Mouse (Mus musculus) liver, embryonic 14.5 days (tissue): ENCODE data around the gene Dusp12. TPM values are rescaled to one million over a fixed set of nuclear protein-coding genes. Genes with fewer than 3 reads are reported as not detected.

Experiments used
- ATAC-seq: fragments of 200-750 bp; cut with Nextera tagmentation; 2 replicates; pipeline ENCODE4 v1.8.0; 2017; ENCODE audit warnings: moderate number of reproducible peaks, mild to moderate bottlenecking, moderate library complexity; ENCODE audit not compliant: insufficient read depth
- DNase-seq, 3 experiments: peaks; one replicate each; pipeline ENCODE4 v3.0.0-alpha.2; 2012 to 2013; ENCODE audit warnings: low read depth in 3 of 3, low spot score in 3 of 3
- H3K27ac ChIP-seq: fragments of 300-500 bp; sonication (generic); 2 replicates; pipeline ENCODE4 v1.5.1; 2014; ENCODE audit warnings: moderate library complexity, mild to moderate bottlenecking, control low read depth, inconsistent platforms
- H3K27me3 ChIP-seq: fragments of 300-500 bp; sonication (generic); 2 replicates; pipeline ENCODE4 v1.6.1; 2014; ENCODE audit warnings: mild to moderate bottlenecking, low read length, moderate library complexity; ENCODE audit not compliant: control insufficient read depth, insufficient read depth
- H3K36me3 ChIP-seq: fragments of 300-500 bp; sonication (generic); replicated peaks from 2 replicates; pipeline ENCODE4 v1.6.1; 2014; ENCODE audit warnings: low read depth; ENCODE audit not compliant: control insufficient read depth, insufficient read depth
- H3K4me1 ChIP-seq, 2 experiments: fragments of 200-500 bp in 1 of 2; fragments of 300-500 bp in 1 of 2; sonication (generic) in 1 of 2; replicated peaks; 2 replicates each; pipeline ENCODE4 v1.6.1; 2012 to 2014; ENCODE audit warnings: antibody characterized with exemption in 1 of 2, inconsistent platforms in 1 of 2, low read length in 1 of 2; ENCODE audit not compliant: control insufficient read depth in 2 of 2, insufficient read depth in 2 of 2
- H3K4me2 ChIP-seq: fragments of 300-500 bp; sonication (generic); 2 replicates; pipeline ENCODE4 v1.6.1; 2014; ENCODE audit warnings: low read depth, mild to moderate bottlenecking, control low read depth, moderate library complexity
- H3K4me3 ChIP-seq, 2 experiments: fragments of 200-500 bp in 1 of 2; fragments of 300-500 bp in 1 of 2; sonication (generic) in 1 of 2; 2 replicates each; pipeline ENCODE4 v1.5.1; 2012 to 2014; ENCODE audit warnings: low read depth in 2 of 2, low read length in 2 of 2, mild to moderate bottlenecking in 2 of 2, control low read depth in 1 of 2, inconsistent platforms in 1 of 2, moderate library complexity in 1 of 2; ENCODE audit not compliant: insufficient read depth in 1 of 2
- H3K9ac ChIP-seq: fragments of 300-500 bp; sonication (generic); replicated peaks from 2 replicates; pipeline ENCODE4 v1.6.1; 2014; ENCODE audit warnings: mild to moderate bottlenecking, control low read depth, moderate library complexity
- H3K9me3 ChIP-seq: fragments of 300-500 bp; sonication (generic); 2 replicates; pipeline ENCODE4 v1.6.1; 2016; ENCODE audit warnings: low read length, mixed read lengths; ENCODE audit not compliant: control insufficient read depth
- CTCF ChIP-seq: IDR thresholded peaks from 2 replicates; pipeline ENCODE4 v1.5.1; 2016; ENCODE audit warnings: antibody characterized with exemption, low read depth, control low read depth
- EP300 ChIP-seq: IDR thresholded peaks from 2 replicates; pipeline ENCODE4 v1.6.1; 2016; ENCODE audit warnings: antibody characterized with exemption, low read depth
- WGBS: fragments of 180-500 bp; shearing (Covaris S2); extraction: QIAGEN DNeasy Blood & Tissue Kit; methylation state at CpG from one replicate; pipeline ENCODE4 v1.1.7; 2014; ENCODE audit not compliant: insufficient replicate concordance; 5-methylcytosine and 5-hydroxymethylcytosine counted together
- polyA plus RNA-seq, 2 experiments: library from polyadenylated mRNA; depleted of rRNA in 1 of 2; stranded (reverse) in 1 of 2; unstranded in 1 of 2; fragments of >200 nt; fragmentation: Nextera tagmentation in 1 of 2; extraction: Ambion mirVana in 1 of 2; gene quantifications; 2 replicates each; pipeline versions ENCODE4 v1.2.1 to v1.2.3; 2012 to 2014

The Dusp12 gene
- polyA plus RNA-seq, 2 experiments: 13.6 to 19.1 TPM

DNA sequence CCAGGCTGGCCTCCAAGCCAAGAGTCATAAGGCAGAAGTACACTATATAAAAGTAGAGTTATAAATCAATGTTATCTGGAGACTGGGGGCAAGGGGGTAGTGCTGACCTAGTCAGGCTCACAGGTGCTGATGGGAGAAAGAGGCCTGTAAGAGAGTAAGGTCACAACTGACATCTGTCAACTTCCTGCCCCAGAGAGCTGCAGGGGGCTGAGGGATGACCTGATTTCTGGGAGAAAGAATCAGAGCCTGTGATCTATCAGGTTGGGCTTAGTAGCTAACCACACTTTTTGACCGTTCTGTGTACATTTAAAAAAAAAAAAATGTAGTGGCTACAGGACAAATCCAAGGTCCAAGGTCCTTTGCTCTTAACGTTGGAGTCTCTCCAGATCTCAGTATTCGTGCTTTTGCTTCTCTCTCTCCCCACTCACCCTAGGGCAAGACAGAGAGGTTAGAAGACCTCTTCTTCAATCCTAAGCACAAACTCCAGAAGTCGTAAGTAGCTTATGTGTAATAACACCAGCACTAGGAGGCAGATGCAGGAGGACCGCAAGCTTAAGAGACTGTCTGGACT, 2.3 kb downstream of the Dusp12 start:
- 61% methylated on average over 5 of the region's 5 CpGs for WGBS
- no peak for ATAC-seq
- Histone ChIP-seq H3K4me3 (no peak overlapping the region), H3K27ac (no peak overlapping the region), H3K9me3 (no peaks in the 10 kb centered on the region), H3K36me3 (no peaks in the 10 kb centered on the region; the same call in 1 of the 2 replicates), H3K4me2 (peak overlapping the region; percentile 72), H3K27me3 (no peaks in the 10 kb centered on the region), H3K4me1 (peaks cover 0 to 11% of the 10 kb centered on the region in 2 experiments; a peak in 3 of 4 replicates), H3K9ac (no peak overlapping the region)
- TF ChIP-seq CTCF (no peak), EP300 (no peak)
- no peak for DNase-seq

- no peak overlapping the region for H3K4me3 ChIP-seq
- H3K4me1 ChIP-seq: no peaks in the 10 kb centered on the region
- peaks cover 4% of the 10 kb centered on the region for H3K36me3 ChIP-seq
- H3K27ac ChIP-seq: no peak overlapping the region
- ATAC-seq (no peak), DNase-seq (no peak)
- no peak overlapping the region for H3K9ac ChIP-seq
- no peak overlapping the region for H3K4me2 ChIP-seq
- WGBS: 81% methylated on average over 5 of the region's 5 CpGs
- H3K27me3 ChIP-seq: no peaks in the 10 kb centered on the region
- TF ChIP-seq CTCF: no peak
- TF ChIP-seq EP300: no peak
- H3K9me3 ChIP-seq: no peaks in the 10 kb centered on the region
Observed at GRCm38 (mm10) chr1:170876906-170877305, 8.4 kb downstream of the Dusp12 start.

DNA sequence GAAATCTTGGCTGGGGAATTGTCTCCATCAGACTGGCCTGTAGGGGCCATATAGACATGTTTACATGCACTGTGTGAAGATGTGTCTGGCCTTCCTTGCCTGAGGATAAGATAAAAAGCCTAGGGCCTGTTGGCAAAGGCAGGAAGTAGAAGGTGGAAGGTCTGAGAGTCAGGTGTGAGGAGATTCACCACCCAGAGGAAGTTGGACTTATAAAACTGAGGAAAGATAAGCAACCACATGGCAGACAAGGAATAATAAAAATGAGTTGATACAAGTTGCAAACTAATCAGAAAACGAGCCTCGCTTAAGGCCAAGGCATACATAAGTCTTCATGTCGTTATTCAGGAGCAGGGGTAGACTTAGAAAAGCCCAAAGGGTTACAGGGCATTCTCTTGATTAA, 9.7 kb downstream of the Dusp12 start:
- DNase-seq (no peak), ATAC-seq (no peak)
- Histone ChIP-seq H3K9me3 (no peaks in the 10 kb centered on the region), H3K27me3 (no peaks in the 10 kb centered on the region), H3K4me2 (no peak overlapping the region), H3K27ac (no peak overlapping the region), H3K4me3 (no peak overlapping the region), H3K4me1 (no peaks in the 10 kb centered on the region), H3K36me3 (peaks cover 4% of the 10 kb centered on the region), H3K9ac (no peak overlapping the region)
- TF ChIP-seq CTCF (no peak), EP300 (no peak)
- 54% methylated on average over 3 of the region's 3 CpGs for WGBS

DNA sequence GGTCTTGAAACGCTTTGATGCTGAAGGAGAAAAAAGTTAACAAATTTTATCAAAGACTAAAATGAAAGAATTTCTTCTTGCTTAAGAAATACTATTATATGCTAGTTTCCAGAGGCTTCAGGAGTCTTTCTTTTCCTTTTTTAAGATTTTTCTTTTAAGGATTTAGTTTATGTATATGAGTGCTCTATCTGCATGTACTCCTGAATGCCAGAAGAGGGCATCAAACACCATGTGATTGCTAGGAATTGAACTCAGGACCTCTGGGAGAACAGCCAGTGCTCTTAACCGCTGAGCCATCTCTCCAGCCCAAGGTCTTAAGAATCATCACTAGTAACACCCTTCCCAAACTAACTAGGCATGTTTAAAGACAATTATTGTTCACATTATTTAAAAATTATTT, 13.4 kb downstream of the Dusp12 start:
- no peak overlapping the region for H3K9ac ChIP-seq
- H3K4me3 ChIP-seq: no peak overlapping the region
- 89% methylated on average over 2 of the region's 2 CpGs for WGBS
- peaks cover 4% of the 10 kb centered on the region for H3K36me3 ChIP-seq
- ATAC-seq: no peak
- no peaks in the 10 kb centered on the region for H3K9me3 ChIP-seq
- no peak for DNase-seq
- H3K4me2 ChIP-seq: no peak overlapping the region
- no peaks in the 10 kb centered on the region for H3K27me3 ChIP-seq
- no peak overlapping the region for H3K27ac ChIP-seq
- H3K4me1 ChIP-seq: peaks cover 0 to 2% of the 10 kb centered on the region in 2 experiments; a peak in 2 of 4 replicates
- TF ChIP-seq CTCF (no peak; the same call in 1 of the 2 replicates), EP300 (no peak)

GRCm38 (mm10) chr1:170871402-170871801, 13.9 kb downstream of the Dusp12 start:
- H3K27ac ChIP-seq: no peak overlapping the region
- ATAC-seq (no peak), DNase-seq (no peak)
- H3K4me1 ChIP-seq: peaks cover 0 to 6% of the 10 kb centered on the region in 2 experiments; a peak in 3 of 4 replicates
- no peaks in the 10 kb centered on the region for H3K27me3 ChIP-seq
- no peaks in the 10 kb centered on the region for H3K9me3 ChIP-seq
- H3K4me2 ChIP-seq: no peak overlapping the region
- no peak overlapping the region for H3K4me3 ChIP-seq
- WGBS: 77% methylated on average over 6 of the region's 6 CpGs
- H3K9ac ChIP-seq: no peak overlapping the region
- H3K36me3 ChIP-seq: peaks cover 4% of the 10 kb centered on the region
- TF ChIP-seq CTCF (no peak), EP300 (no peak)
